Mouse (Mus musculus) forebrain, postnatal 0 days (tissue): Measurements from ENCODE around the gene Rfx4. TPM values are rescaled to one million over a fixed set of nuclear protein-coding genes. Genes with fewer than 3 reads are reported as not detected.

Experiments used
- ATAC-seq: fragments of 200-750 bp; cut with Nextera tagmentation; 2 replicates; pipeline ENCODE4 v1.8.0; 2017; ENCODE audit warnings: mild to moderate bottlenecking, moderate library complexity
- DNase-seq: peaks from one replicate; pipeline ENCODE4 v3.0.0-alpha.2; 2015
- H3K27ac ChIP-seq: fragments of 300-500 bp; sonication (generic); 2 replicates; pipeline ENCODE4 v1.5.1; 2014; ENCODE audit warnings: low read depth, mild to moderate bottlenecking, antibody characterized with exemption, low read length, moderate library complexity, mixed read lengths
- H3K27me3 ChIP-seq: fragments of 300-500 bp; sonication (generic); 2 replicates; pipeline ENCODE4 v1.6.1; 2014; ENCODE audit warnings: mild to moderate bottlenecking, low read length, mixed read lengths; ENCODE audit not compliant: insufficient read depth
- H3K36me3 ChIP-seq: fragments of 300-500 bp; sonication (generic); 2 replicates; pipeline ENCODE4 v1.6.1; 2014; ENCODE audit warnings: mild to moderate bottlenecking, moderate library complexity; ENCODE audit not compliant: insufficient read depth
- H3K4me1 ChIP-seq: fragments of 300-500 bp; sonication (generic); 2 replicates; pipeline ENCODE4 v1.6.1; 2014; ENCODE audit warnings: antibody characterized with exemption; ENCODE audit not compliant: insufficient read depth
- H3K4me2 ChIP-seq: fragments of 300-500 bp; sonication (generic); 2 replicates; pipeline ENCODE4 v1.6.1; 2014; ENCODE audit warnings: low read depth, mild to moderate bottlenecking, moderate library complexity
- H3K4me3 ChIP-seq: fragments of 300-500 bp; sonication (generic); 2 replicates; pipeline ENCODE4 v1.5.1; 2014; ENCODE audit warnings: low read depth, low read length, mixed read lengths
- H3K9ac ChIP-seq: fragments of 300-500 bp; sonication (generic); 2 replicates; pipeline ENCODE4 v1.6.1; 2014; ENCODE audit warnings: mild to moderate bottlenecking
- H3K9me3 ChIP-seq: fragments of 300-500 bp; sonication (generic); 2 replicates; pipeline ENCODE4 v1.6.1; 2016; ENCODE audit warnings: low read length
- CTCF ChIP-seq: sonication (generic); IDR thresholded peaks from 2 replicates; pipeline ENCODE4 v1.5.1; 2016; ENCODE audit warnings: antibody characterized with exemption, control low read depth, low read depth
- WGBS: fragments of 180-500 bp; shearing (Covaris S2); extraction: QIAGEN DNeasy Blood & Tissue Kit; methylation state at CpG from one replicate; pipeline ENCODE4 v1.1.7; 2014; 5-methylcytosine and 5-hydroxymethylcytosine counted together
- polyA plus RNA-seq: library from polyadenylated mRNA; unstranded; fragments of >200 nt; fragmentation: Nextera tagmentation; extraction: Ambion mirVana; gene quantifications from 2 replicates; pipeline ENCODE4 v1.2.1, GENCODE M21; 2015
- total RNA-seq: library from RNA; depleted of rRNA; stranded (reverse); fragments of >200 nt; gene quantifications from 2 replicates; pipeline ENCODE4 v1.2.3, GENCODE M21; 2014

Gene Rfx4
- total and polyA plus RNA-seq, 2 experiments from 2014 or later, result 7.3 to 8.1 TPM

GRCm38 (mm10) chr10:84889096-84889846 lies 133.4 kb downstream of the Rfx4 start:
- H3K9ac ChIP-seq, result no peak overlapping the region
- TF ChIP-seq CTCF, result no peak
- H3K4me3 ChIP-seq, result no peak overlapping the region
- 16% methylated on average over 4 of the region's 4 CpGs for WGBS
- H3K4me2 ChIP-seq, result no peak overlapping the region
- no peaks in the 10 kb centered on the region for H3K27me3 ChIP-seq
- H3K4me1 ChIP-seq, result peaks cover 5% of the 10 kb centered on the region; the same call in 1 of the 2 replicates
- no peak overlapping the region for H3K27ac ChIP-seq
- H3K36me3 ChIP-seq, result no peaks in the 10 kb centered on the region
- ATAC-seq (no peak; the same call in 1 of the 2 replicates), DNase-seq (no peak)
- no peaks in the 10 kb centered on the region for H3K9me3 ChIP-seq

- ATAC-seq (peak; percentile 75), DNase-seq (no peak)
- Histone ChIP-seq H3K27me3 (no peaks in the 10 kb centered on the region; the same call in 1 of the 2 replicates), H3K4me3 (no peak overlapping the region), H3K27ac (no peak overlapping the region), H3K9ac (no peak overlapping the region), H3K4me2 (no peak overlapping the region), H3K9me3 (no peaks in the 10 kb centered on the region), H3K4me1 (no peaks in the 10 kb centered on the region), H3K36me3 (no peaks in the 10 kb centered on the region)
- no peak for TF ChIP-seq CTCF
- 87% methylated on average over 10 of the region's 10 CpGs for WGBS
Observed at GRCm38 (mm10) chr10:84895810-84896358, 140.0 kb downstream of the Rfx4 start.

- DNase-seq, result no peak
- Histone ChIP-seq H3K9ac (no peak overlapping the region), H3K27ac (no peak overlapping the region), H3K4me2 (no peak overlapping the region), H3K4me3 (no peak overlapping the region), H3K27me3 (no peaks in the 10 kb centered on the region; the same call in 1 of the 2 replicates), H3K4me1 (no peaks in the 10 kb centered on the region), H3K9me3 (no peaks in the 10 kb centered on the region), H3K36me3 (no peaks in the 10 kb centered on the region)
- TF ChIP-seq CTCF, result no peak
- 68% methylated on average over 9 of the region's 9 CpGs for WGBS
- no peak for ATAC-seq
Observed at GRCm38 (mm10) chr10:84896941-84897930, 141.4 kb downstream of the Rfx4 start.

DNA sequence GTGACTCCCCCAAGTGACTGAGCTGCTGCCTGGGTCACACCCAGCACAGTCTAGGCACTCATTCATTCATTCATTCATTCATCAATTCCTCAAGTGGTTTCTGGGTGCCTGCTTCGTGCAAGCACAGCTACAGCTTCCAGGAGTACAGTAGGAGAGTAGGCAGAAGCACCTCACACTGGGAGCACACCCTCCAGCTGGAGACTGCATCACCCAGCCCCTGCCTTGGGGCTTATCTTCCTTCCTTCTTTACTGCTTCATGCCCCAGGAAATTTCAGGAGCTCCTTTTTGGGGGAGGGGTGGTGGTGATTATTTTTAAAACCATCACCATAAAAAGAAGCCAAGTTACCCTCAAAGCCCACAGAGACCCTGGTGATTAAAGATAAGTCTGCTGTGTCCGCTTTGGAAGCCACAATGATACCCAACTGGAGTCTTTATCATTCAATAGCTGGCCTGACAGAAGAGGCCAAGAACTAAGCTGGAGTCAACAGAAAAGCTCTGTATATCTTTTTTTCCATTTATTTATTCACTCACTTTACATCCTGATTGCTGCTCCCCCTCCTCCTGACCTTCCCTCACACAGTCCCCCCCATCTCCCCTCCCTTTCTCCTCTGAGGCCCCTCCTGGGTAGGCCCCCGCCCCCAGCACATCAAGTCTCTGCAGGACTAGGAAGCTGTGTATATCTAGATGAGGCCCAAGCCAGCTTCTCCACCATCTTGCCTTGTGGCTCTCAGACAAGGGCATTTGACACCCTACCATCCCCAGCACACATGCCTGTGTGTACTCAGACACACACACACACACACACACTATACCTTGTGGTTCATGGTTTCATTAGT lies 142.5 kb downstream of the Rfx4 start:
- no peak for ATAC-seq

DNA sequence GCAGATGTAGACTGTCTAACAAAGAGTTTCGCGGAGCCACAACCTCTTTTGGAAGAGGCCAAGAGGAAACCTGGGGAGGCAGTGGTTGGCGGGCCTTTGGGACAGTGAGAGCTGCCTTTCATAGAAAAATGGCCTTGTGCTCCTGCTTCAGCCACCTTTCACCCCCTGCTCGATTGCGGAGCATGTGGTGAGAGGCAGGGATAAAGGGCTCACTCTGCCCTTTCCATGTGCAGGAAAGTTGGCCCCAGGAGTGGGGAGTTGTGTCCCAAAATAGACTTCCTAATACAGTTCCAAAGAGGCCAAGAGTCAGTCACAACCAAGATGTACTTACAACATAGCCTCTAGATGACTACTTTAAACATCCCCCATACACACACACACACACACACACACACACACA lies 145.8 kb downstream of the Rfx4 start:
- H3K9me3 ChIP-seq, result no peaks in the 10 kb centered on the region
- H3K27me3 ChIP-seq, result no peaks in the 10 kb centered on the region; the same call in 1 of the 2 replicates

More for the DNA sequence above, 142.5 kb downstream of the Rfx4 start:
- Histone ChIP-seq H3K36me3 (no peaks in the 10 kb centered on the region), H3K9ac (no peak overlapping the region), H3K27me3 (no peaks in the 10 kb centered on the region; the same call in 1 of the 2 replicates), H3K9me3 (no peaks in the 10 kb centered on the region), H3K4me3 (no peak overlapping the region), H3K4me1 (peaks cover 1% of the 10 kb centered on the region), H3K4me2 (no peak overlapping the region), H3K27ac (no peak overlapping the region)
- TF ChIP-seq CTCF, result no peak
- 71% methylated on average over 3 of the region's 3 CpGs for WGBS
- DNase-seq, result no peak

DNA sequence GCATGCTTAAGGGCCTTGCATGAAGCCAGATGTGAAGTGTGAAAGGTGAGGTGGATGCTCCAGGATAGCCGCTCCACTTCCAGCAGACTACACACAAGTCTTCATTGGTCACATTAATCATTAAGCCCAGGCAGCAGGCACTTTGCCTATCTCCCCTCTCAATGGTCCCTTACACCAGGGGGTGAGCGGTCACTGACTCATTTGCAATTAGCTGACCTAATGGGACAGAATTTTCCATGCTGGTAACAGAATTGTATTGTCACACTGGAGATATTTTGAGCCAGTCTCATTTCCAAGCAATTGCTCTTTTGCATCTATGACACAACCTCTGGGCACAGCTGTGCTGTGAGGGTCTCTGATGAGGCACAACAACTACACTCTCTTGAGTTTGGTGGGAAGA lies 146.4 kb downstream of the Rfx4 start:
- Histone ChIP-seq H3K4me3 (no peak overlapping the region), H3K4me2 (no peak overlapping the region), H3K36me3 (no peaks in the 10 kb centered on the region), H3K9me3 (no peaks in the 10 kb centered on the region), H3K4me1 (peaks cover 7% of the 10 kb centered on the region), H3K27ac (no peak overlapping the region), H3K27me3 (no peaks in the 10 kb centered on the region; the same call in 1 of the 2 replicates), H3K9ac (no peak overlapping the region)
- ATAC-seq (no peak), DNase-seq (no peak)
- TF ChIP-seq CTCF, result no peak
- 88% methylated on average over 2 of the region's 2 CpGs for WGBS

More for the DNA sequence above, 145.8 kb downstream of the Rfx4 start:
- WGBS, result 79% methylated on average over 5 of the region's 5 CpGs
- Histone ChIP-seq H3K36me3 (no peaks in the 10 kb centered on the region), H3K4me1 (peaks cover 7% of the 10 kb centered on the region), H3K4me3 (no peak overlapping the region), H3K27ac (no peak overlapping the region), H3K9ac (no peak overlapping the region), H3K4me2 (no peak overlapping the region)
- TF ChIP-seq CTCF, result no peak
- ATAC-seq (no peak), DNase-seq (no peak)
